Mouse (Mus musculus) right cerebral cortex, adult 18-20 months (tissue): ENCODE data around the gene Pld3.
"Not testable (repeated sequence)": the region's sequence is repeated elsewhere in the genome, so short reads cannot be mapped to it uniquely, and the experiment has no call there.

Experiments used
- DNase-seq: peaks from one replicate; pipeline ENCODE4 v3.0.0; 2022; ENCODE audit warnings: mixed read lengths

Pld3 gene

DNA sequence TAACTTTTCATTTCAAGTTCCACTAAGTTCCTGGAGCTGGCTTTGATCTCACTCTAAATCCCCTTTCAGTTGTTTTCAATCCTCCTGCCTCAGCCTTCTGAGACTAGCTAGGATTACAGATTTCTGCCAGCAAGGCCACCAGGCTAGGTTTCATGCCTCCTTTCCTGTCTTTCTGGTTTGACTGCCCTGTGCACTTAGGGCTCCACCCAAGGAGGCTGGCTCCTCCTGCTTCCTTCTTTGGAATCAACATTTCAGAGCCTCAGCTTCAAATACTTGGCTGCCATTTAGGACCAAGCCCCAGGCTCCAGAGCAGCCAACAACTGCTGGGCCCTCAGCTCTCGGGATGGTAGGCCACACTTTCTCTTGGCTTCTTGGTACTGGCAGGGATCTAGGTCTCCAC is 32.4 kb downstream of the Pld3 start:
- no peak for DNase-seq

DNA sequence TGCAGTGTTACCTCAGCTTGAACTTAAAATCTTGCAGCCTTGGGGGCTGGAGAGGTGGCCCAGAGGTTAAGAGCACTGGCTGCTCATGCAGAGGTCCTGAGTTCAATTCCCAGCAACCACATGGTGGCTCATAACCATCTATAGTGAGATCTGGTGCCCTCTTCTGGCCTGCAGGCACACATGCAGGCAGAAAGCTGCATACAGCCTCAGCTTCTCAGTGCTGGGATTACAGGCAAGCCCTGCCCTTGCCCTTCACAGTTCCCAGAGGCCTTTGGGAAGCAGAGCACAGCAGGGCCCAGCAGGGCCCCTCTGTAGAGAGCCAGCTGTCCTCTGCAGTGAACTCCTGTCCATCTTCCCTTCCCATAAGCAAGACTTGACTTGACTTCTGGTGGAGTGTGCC is 32.9 kb downstream of the Pld3 start:
- no peak for DNase-seq

DNA sequence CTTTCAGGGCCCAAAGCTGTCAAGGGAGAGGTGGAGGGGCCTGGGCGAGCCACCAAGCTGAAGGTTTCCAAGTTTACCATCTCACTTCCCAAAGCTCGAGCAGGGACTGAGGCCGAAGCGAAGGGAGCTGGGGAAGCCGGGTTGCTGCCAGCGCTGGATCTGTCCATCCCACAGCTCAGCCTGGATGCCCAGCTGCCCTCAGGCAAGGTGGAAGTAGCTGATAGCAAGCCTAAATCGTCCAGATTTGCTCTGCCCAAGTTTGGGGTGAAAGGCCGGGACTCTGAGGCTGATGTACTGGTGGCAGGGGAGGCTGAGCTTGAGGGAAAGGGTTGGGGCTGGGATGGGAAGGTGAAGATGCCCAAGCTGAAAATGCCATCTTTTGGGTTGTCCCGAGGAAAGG is 34.7 kb downstream of the Pld3 start:
- no peak for DNase-seq

DNA sequence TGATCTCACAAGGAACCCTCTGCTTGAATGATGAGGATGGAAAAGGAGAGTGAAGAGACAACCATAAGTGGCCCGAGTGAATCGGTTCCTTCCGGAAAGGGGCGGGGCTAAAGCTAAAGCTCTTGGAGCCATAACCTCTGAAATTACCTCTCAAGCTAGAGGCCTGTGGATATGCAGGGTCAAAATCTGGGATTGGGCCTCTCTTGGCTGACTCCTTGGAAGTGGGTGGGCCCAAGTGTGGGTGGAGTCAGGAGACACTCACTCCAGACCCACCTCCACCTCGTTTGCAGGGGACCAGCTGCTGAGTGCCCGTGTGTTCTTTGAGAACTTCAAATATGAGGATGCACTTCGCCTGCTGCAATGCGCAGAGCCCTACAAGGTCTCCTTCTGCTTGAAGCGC is 38.1 kb downstream of the Pld3 start:
- DNase-seq, result no peak

DNA sequence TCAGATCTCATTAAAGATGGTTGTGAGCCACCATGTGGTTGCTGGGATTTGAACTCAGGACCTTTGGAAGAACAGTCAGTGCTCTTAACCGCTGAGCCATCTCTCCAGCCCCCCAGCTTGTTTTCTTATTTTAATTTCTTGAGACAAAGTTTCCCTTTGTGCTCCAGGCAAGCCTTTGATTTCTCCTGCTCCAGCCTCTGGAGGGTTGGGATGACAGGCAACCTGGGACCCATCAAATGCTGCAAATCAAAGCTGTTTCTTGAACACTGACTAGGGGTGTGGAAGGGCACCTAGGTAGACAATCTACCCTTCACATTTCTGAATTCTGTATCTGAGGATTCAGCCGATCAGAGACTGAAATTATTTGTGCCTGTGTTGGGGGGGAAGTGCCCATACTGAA is 42.2 kb downstream of the Pld3 start:
- DNase-seq, result no peak

DNA sequence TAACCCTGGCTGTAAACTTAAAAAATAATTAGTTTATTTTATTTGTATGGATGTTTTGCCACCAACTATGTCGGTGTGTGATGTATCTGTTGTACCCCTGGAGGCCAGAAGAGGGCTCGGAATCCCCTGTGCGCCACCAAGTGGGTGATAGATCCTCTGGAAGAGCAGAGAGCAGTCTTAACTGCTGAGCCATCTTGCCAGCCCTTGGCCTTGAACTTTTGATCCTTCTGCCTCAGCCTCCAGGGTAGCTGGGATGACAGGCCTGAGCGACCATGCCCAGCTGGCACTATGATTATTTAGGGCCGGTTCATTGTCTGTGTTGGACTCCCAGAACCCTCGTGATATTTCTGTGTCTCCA is 44.4 kb downstream of the Pld3 start:
- DNase-seq, result no peak

DNA sequence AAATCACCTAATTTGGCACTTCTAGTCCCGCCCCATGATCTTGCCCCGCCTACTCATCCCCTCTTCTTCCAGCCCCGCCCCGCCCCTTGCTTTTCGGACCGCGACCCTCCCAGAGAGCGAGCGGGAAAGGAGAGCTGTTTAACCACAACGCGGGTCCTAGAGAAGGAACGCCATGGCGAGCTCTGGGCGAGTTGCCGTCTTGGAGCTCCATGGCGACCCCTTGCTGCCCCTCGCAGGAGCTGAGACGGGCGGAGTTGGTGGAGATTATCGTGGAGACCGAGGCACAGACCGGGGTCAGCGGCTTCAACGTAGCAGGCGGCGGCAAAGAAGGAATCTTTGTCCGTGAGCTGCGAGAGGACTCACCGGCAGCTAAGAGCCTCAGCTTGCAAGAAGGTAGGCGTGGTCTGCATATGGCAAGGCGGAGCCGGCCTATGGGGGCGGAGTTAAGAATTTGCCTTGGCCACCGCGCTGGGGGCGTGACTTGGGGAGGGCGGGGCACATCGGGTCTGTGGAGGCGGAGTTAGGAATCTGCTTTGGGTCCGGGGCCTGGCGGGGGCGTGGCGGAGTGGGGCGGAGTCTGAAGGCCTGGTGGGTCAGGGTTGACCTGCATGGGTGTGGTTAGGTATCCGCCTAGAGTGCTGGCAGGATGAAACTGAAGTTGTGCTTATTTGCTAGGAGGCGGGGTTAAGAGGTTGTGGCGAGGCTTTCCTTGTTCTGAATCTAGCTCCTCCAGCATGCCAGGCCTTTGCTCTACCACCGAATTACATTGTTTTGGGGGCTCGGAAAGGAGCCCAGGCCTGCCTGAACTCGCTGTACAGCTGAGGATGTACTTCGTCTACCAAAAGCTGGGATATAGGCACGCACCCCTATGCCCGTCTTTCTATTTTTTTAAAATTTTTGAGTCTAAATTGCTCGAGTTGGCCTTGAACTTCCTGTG is 45.0 kb downstream of the Pld3 start:
- peak; percentile 91 for DNase-seq

DNA sequence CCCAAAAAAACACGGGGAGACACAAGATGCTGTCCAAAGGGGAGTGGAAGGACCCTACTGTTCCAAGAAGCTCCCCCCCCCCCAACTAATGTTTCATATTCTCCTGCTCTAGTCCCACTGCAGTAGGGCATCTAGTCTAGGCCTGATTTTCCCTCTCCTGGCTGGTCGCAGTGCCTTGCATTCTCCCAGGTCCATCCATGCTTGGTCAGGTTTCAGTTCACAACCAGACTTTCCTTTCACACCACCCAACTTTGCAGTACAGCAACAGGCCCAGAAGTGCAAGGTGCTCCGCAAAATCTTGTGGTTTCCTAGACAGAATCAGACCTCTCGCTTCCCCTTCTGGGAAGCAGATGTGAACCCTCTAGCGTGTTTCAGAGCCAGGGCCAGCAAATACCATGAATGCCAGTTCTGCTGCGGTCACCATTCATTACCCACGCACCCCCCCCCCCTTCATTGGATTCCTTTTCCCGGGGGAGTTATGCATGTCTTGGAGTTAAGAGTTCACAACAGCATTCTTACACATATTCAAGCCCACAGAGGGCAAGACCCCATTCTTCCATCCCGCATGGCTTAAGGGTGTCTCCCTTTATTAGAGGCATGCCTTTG is 46.1 kb downstream of the Pld3 start:
- no peak for DNase-seq

DNA sequence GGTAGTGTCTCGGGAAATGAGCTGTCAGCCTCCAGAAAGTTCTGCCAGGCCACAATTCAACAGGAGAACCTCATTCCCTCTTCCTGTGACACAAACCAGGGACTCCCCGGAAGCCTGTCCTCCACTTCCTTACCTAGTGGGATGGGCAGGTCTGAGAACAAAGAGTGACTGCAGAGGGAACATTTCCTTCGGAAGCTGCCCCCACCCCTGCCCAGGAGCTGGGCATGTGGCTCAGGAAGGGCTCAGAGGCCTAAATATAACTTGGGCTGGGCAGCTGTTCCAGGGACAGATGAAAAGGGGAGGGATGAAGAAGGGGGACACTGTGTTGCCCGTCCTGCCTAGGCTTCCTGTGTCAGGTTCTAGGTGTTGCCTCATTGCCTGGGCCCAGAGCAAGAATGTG is 51.4 kb downstream of the Pld3 start:
- DNase-seq, result no peak

DNA sequence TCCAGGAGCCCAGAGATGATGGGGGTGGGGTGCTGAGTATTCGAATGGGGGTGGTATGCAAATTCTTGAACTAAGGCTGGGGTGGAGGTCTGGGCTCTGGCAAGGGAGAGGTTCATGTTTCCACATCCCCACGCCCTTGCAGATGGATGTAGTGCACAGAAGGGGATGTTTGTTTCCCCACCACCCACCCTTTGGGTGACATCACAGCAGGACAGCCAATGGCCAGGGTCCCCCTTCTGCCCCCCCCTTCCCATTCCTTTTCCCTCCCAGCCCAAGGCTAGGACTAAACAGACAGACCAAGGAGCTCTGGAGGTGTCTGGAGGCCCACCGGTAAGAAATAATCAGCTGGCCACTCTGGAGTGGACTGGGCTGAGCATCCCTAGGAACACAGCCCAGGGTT is 54.0 kb downstream of the Pld3 start, which contains the start of gene Prx:
Gene Prx (plus strand): TSS at position 289 of the 400 bp plus-strand sequence.
- DNase-seq, result no peak

DNA sequence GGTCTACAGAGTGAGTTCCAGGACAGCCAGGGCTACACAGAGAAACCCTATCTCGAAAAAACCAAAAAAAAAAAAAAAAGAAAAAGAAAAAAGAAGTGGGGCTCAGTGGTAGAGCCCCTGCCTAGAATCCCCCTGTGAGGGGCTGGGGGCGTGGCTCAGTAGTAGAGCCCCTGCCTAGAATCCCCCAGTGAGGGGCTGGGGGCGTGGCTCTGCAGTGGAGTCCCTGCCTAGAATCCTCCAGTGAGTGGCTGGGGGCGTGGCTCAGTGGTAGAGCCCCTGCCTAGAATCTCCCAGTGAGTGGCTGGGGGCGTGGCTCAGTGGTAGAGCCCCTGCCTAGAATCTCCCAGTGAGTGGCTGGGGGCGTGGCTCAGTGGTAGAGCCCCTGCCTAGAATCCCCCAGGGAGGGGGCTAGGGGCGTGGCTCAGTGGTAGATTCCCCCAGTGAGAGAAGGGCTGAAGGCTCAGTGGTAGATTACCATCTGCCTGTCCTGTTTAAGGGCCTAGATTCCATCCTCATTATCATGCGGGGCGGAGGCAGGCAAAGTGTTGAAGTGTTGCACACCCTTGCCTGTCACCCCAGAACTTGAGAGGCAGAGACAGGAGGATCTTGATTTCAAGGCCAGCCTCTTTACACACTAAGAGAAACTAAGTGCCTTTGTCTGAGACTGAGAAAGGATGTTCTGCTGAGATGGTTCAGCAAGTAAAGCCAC is 58.2 kb downstream of the Pld3 start:
- DNase-seq, result not testable (repeated sequence)

DNA sequence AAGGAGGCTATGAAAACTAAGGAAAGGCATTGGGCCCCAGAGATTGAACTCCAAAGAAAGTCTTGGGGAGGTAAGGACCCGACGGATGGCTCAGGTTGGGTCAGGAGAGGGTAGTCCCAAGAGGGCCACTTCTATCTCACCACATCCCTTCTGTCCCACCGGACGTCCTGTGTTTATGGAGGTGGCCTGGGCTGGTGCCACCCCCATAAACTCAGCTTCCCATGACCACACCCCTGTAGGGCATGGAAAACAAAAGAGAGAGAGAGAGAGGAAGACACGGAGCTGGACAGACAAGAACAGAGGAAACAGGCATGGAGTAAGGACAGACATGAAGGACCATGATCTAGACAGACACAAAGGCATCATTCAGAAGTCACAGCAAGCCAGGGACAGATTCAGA is 59.6 kb downstream of the Pld3 start:
- no peak for DNase-seq

DNA sequence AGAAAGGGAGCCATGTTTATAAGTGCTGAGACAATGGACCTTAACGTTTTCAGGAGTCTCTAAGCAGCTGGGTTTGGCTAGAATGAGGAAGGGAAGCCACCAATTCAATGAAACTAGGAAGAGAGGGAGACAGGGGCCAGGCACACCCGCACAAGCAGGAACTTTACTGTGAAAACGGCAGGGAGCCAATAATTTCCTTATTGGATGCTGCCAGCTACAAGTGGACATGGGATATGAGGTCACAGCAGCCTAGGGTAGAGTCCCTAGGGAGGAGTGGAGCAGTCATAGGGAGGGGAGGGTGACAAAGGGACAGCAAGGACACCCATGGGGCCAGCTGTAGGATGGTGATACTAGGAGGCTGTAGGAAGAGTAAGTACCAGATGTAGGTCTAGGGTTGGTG is 60.0 kb downstream of the Pld3 start:
- no peak for DNase-seq

DNA sequence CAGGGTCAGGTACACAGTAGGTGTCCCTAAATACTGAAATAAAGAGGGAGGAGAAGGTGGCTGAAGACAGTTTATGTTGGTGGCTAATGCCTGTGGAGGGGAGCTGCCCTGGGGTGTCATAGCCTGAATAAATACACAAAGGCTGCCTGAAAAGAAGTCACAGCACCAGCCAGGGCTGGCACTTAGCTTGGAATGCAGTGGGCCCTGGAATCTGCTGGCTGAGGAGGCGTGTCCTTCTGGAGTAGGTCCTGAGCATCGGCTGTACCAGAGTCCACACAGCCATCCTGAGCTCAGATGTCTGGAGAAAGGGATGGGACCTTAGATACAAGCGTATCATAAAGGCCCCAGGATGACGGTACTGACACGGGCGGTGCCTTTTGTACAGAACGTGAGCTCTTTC is 61.2 kb downstream of the Pld3 start:
- no peak for DNase-seq

DNA sequence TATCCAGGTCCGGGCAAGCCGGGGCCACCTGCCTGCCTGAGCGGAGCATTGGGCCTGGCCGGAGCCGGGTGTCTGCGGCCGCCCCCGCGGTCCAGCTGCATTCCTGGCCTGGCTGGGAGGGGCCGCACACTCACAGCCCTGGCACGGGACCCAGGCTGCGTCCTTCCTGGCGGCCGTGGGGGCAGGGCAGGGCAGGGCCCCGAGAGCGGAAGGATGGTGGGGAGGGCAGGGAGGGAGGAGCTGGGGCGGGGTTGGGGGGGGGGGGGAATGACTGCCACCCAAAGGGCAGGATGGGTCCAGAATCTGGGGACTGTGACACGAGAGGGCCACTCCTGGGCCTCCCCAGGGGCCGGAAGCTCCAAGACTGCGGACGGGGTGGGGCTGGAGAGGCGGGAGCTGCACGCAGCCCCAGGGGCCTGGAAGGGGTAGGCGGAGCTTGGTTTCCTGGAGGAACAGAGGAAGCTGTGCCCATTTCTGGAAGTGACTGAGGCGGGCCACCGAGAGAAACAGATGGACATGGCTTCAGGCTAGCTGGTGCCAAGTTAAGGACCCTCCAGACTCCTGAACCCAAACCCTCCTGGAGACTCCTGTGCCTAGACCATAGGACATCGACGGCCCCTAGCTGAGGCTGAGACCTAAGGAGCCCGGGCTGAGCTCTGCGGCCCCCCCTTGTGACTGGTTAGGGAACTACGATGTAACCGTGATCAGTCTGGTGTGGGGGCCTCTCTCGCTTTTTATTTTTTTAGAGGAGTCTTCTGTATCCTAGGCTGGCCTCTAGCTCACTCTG is 62.3 kb downstream of the Pld3 start:
- peak; percentile 87 for DNase-seq

DNA sequence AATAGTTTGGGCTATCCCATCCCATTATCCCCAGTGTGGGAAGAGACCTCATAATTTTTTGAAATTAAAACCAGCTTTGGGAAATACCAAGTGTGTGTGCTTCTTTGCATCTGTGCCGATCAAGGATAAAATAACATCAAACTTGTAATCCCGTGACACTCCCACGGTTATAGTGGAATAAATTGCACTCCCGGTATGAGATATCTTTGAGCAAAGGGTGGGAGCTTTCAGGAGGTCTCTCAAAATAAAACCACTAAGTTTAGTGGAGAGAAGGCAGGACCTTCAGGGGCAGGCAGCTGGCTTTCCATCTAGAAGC is 62.8 kb downstream of the Pld3 start:
- DNase-seq, result no peak

DNA sequence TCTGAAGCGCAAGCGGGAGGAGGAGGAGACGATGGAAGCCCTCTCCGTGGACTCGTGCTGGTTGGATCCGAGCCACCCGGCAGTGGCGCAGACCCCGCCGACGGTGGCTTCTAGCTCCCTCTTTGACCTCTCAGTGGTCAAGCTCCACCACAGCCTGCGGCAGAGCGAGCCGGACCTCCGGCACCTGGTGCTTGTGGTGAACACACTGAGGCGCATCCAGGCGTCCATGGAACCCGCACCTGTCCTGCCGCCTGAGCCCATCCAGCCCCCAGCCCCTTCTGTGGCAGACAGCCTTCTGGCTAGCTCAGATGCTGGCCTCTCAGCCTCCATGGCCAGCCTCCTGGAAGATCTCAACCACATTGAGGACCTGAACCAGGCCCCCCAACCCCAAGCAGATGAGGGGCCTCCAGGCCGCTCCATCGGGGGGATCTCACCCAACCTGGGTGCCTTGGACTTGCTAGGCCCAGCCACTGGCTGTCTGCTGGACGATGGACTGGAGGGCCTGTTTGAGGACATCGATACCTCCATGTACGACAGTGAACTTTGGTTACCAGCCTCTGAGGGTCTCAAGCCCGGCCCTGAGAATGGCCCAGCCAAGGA is 63.6 kb downstream of the Pld3 start:
- no peak for DNase-seq

DNA sequence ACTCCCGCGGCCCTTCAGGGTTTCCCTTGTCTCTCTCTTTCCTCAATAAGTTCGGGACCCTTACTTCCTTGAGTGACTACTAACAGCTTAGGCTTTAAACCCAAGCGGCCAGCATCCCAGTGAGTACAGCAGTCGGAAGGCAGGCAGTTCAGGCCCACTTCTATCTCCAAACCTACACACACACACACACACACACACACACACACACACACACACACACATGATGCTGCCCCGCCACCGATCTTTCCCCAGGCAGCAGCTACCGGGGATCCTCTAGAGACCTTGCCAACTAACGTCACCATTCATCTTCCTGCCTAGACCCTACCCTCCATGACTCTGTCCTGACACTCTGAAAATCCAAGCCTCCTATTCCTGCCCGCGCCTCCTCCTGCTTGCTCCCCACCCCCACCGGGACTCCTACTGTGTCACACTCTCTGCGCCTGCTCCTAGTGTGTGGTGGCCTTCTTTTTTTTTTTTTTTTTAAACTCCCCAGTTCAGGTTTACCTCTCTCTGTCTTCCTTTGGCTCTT is 65.2 kb downstream of the Pld3 start:
- peak; percentile 79 for DNase-seq

DNA sequence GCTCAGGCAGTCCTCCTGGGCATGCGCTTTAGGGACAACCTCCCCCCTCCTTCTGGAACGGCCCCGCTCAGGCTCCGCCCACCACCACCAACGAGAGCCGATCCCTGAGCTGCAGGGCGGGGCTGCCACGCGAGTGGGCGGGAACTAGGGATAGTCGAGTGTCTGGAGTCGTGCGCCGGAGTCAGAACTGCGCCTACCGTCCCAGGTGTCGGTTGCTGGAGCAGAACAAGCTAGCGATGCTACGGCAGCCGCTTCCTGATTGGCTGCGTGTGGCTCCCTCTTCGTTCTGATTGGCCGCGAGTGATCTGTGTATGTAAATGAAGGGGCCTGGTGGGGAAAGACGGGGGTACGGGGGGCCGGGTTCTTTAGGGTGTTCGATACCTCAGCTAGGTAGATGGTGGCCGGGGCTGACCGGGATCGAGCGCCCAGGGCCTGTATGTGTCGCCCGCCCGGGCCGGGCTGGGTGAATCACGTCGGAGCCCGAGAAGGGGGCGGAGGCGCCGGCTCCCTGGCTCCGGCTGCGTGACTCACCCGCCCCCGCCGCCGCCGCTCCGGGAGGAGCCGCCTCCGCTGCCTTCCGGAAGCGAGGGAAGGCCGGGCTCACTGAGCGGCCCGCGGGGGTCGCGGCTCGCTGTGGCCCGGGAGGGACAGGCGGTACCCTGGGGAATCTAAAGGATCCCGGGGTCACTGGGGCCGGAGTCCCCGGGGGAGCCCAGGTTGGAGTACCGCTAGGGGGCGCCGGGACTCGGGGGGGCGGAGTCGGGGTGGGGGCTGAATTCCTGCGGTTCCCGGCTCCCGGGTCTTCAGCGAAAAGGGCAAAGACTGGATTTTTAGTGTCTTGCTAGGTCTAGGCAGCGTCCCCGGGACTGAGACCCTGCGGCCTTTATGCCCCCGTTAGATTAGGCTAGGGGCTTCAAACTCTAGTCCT is 66.0 kb downstream of the Pld3 start, which contains the start of gene Sertad1:
Gene Sertad1 (plus strand): TSS at position 141 of the 928 bp plus-strand sequence.
- DNase-seq, result peak; percentile 100

DNA sequence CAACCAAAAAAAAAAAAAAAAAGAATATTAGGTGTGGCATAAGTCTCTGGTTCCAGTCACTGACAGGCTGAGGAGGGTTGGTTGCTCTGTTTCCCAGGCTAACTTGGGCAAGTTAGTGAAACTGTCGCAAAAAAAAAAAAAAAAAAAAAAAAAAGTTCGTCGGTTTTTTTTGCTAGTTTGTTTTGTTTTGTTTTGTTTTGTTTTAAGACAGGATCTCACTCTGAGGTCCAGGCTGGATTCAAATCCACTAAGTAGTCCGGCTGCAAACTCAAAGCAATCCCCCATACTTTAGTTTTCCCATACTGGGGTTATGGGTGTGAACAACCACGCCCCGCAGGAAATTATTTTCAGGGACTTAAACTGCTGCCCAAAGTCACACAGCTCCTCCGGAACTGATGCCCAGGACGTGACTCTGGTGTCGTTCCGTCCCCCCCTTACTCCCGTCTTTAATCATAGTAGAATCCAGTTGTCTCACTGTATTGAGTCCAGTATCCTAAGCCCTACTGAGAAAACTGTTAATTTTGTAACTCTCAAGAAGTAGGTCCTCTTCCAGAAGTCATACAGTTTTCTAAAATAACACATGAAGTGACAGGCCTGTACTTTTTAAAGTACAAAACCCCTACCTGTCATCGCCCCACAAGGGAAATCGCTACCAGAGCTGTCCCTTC is 66.8 kb downstream of the Pld3 start:
- no peak for DNase-seq

DNA sequence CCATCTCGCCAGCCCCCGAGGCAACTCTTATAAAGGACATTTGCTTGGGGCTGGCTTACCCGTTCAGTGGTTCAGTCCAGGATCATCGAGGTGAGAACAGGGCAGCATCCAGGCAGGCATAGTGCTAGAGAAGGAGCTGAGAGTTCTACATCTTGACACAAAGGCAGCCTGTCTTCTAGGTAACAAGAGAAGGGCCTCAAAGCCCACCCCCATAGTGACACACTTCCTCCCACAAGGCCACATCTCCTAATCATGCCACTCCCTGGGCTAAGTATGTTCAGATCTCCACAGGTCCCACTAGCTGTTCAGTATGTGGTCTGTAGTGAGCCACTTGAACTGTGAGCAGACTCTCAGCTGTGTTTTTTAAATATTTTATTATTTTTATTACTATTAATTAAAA is 69.2 kb downstream of the Pld3 start:
- no peak for DNase-seq
